Mouse (Mus musculus): ENCODE measurements at regions not wholly inside any gene's neighbourhood (a gene's known extent, or its start where the extent isn't known, plus 50 kb on each side); places are given as distances from the start of the nearest gene placed in this dataset.

GRCm38 (mm10) chr12:26817866-26818265 is 348.9 kb downstream of the Cmpk2 start:
- DNase-seq (ENCODE audit: low spot score in 2 of 2): no peak

DNA sequence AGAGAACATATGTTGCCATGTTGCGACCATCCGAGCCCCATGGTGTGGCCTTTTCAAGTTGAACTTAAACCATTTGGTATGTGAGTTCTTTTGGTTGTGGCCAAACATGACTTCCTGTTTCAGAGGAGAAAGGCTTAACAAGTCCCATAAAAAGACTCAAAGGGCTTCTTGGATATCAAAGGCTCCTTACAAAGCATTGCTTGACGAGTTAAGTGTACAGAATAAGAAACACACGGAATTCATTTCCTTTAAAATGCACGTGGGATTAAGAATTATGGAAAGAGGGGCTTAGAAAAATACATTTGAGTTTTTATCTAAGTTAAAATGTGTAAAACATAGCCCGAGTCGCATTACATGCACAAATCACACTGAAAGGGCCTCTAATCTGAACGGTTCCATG is 346.8 kb downstream of the Cmpk2 start:
- no peak for DNase-seq (ENCODE audit: low spot score in 2 of 2)
- intact Hi-C loops (cut with DNase I): no loop called here

More at GRCm38 (mm10) chr12:26817866-26818265, 348.9 kb downstream of the Cmpk2 start:
- intact Hi-C loops (cut with DNase I): no loop called here

DNA sequence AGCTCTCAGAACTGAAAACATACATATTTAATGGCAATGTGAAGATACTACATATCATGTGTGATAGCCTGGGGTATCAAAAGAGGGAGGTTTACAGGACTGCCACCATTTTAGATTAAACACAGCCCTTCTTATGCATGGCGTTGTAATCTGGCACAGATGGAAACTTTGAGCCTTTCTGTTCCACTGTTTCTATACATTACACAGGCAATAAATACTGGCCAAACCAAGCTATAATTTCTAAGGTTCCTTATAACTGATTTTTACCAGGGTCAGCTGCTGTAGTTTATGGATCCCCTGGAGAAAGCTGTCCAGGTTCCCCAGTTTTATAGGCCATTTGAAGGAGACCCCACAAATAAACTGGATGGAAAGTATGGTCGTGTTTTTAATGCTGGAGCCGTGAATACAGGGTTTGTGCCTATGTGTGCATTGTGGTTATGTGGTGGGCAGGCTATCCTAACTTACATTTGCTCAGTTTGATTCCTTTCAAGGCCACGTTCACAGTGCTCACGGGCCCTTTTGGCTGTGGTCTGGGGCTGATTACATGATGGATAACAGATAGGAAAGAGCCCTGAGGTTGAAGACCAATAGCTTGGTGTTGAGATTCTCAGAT is 341.7 kb downstream of the Cmpk2 start:
- no peak for DNase-seq (ENCODE audit: low spot score in 2 of 2)
- intact Hi-C loops (cut with DNase I): no loop called here

DNA sequence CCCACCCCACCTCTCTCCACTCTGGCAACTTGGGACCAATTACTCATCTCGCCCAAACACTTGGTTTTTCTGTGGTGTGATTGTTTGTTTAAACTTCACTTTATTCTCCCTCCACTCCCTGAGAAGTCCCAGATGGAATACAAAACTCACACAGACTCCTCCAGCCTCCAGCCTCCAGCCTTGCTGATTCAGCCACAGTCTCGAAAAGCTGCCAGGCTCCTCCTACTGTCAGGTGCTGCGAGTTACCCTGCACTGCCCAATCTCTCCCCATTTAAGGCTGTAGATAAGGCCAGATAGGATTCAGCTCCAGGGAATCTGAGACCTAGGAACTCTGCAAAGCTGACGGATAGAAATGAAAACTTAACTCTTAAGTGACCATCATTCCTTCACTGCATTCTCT is 340.7 kb downstream of the Cmpk2 start:
- peak; percentile 18 to 26 for DNase-seq (ENCODE audit: low spot score in 2 of 2)

GRCm38 (mm10) chr12:26802542-26802941 is 333.5 kb downstream of the Cmpk2 start:
- no peak for DNase-seq (ENCODE audit: low spot score in 2 of 2)
- intact Hi-C loops (cut with DNase I): no loop called here

More for the DNA sequence above, 340.7 kb downstream of the Cmpk2 start:
- intact Hi-C loops (cut with DNase I): no loop called here

GRCm38 (mm10) chr12:26799310-26799709 is 330.3 kb downstream of the Cmpk2 start:
- intact Hi-C loops (cut with DNase I): no loop called here
- DNase-seq (ENCODE audit: low spot score in 2 of 2): no peak

DNA sequence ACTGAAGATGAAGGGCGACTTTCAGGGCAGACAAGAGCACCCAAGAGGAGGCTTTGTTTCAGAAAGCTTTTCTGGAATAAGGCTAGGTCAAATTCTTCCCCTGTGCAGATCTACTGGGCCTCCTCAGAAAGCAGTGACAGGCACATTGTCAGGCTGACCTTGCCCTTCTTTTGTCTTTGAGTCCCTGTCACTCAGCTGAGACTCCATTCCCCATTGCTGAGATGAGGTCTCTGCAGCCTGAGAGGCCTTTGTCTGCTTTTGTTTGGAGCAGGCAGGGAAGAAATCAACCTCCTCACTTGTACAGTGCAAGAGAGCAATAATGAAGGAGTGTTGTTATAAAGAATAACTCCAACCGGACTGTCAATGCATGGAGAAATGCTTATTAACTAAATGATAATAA is 327.4 kb downstream of the Cmpk2 start:
- intact Hi-C loops (cut with DNase I): no loop called here
- DNase-seq (ENCODE audit: low spot score in 2 of 2): no peak

DNA sequence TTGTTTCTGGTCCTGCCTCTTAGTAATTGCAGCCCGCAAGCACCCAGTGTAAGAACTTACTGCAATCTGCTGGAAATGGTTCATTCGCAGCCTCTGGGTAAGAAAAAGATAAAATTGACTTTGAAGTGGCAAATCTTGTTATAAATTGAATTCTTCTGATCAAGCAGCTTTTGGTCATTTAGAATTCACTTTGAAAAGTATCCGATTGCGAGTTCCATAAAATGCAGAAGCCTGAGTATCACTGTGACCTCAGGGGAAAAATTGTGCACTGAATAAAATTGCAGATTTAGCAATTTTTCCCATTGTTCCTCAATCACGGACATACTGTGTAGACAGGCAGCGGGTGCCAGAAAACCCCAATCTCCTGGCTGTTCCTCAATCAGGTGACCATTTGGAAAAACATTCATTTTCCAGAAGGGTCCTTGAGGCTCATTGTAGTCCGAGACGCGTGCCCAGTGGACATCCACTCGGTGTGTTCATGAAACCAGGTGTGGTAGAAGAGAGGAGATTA is 320.4 kb downstream of the Cmpk2 start:
- DNase-seq (ENCODE audit: low spot score in 2 of 2): no peak
- intact Hi-C loops (cut with DNase I): no loop called here

DNA sequence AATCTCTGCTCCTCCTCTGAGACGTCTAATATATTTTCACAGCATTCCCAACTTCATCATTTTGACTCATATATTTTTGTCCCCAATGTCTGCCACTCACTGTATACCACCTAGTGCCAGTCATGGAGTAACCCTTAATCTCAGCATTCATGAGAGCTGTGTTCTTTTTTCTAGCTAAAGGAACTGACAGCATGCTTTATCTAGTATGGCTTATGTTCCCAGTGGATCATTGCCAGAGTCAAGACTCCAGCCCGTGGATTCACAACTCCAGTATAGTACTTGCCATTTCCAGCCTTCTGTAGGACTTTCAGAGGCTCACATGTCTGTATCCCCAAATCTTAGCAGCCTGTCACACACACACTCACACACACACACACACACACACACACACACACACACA is 316.5 kb downstream of the Cmpk2 start:
- DNase-seq (ENCODE audit: low spot score in 2 of 2): no peak
- intact Hi-C loops (cut with DNase I): no loop called here

GRCm38 (mm10) chr12:26784426-26784825 is 315.4 kb downstream of the Cmpk2 start:
- intact Hi-C loops (cut with DNase I): no loop called here

GRCm38 (mm10) chr12:26783800-26784199 is 314.8 kb downstream of the Cmpk2 start:
- DNase-seq (ENCODE audit: low spot score in 2 of 2): no peak
- intact Hi-C loops (cut with DNase I): no loop called here

More at GRCm38 (mm10) chr12:26784426-26784825, 315.4 kb downstream of the Cmpk2 start:
- DNase-seq (ENCODE audit: low spot score in 2 of 2): no peak

GRCm38 (mm10) chr12:26781537-26781936 is 312.5 kb downstream of the Cmpk2 start:
- intact Hi-C loops (cut with DNase I): no loop called here

DNA sequence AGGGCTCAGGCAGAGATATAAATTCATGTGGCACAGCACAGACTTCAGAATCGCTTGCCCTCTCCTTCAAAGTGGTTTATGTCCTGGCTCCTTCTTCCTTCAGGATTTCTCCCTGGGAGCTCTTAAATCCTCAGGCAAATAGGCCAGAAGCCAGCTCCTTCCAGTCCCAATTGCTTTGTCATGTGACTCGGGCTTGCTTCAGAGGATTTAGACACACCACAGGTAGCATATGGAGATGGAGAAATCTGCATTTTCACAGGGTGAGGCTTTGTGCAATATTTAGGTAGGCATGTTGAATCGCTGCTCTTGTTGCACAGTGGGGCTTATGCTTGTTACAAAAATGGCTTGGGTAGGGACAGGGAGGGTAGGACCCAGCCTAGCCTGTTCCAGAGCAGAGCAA is 309.8 kb downstream of the Cmpk2 start:
- intact Hi-C loops (cut with DNase I): no loop called here
- no peak for DNase-seq (ENCODE audit: low spot score in 2 of 2)

More at GRCm38 (mm10) chr12:26781537-26781936, 312.5 kb downstream of the Cmpk2 start:
- DNase-seq (ENCODE audit: low spot score in 2 of 2): peak; percentile 72 to 81

GRCm38 (mm10) chr12:26776986-26777385 is 308.0 kb downstream of the Cmpk2 start:
- intact Hi-C loops (cut with DNase I): no loop called here
- DNase-seq (ENCODE audit: low spot score in 2 of 2): no peak

DNA sequence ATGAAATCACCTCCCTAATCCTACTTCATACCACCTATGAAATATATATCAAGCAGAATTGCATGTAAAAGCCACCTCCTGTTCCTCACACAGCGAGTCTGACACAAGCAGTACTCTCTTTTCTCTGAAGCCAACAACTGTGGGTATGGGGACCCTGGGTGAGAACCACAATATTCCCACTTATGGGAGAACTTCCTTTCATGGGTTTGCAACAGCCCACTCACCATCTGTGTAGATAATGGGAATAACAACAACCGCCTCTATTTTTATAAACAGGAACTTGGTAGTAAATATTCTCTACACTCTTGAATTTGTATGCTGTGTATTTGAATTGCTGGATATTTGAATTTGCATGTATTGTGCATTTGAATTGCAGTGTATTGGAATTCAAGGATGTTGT is 305.0 kb downstream of the Cmpk2 start:
- DNase-seq (ENCODE audit: low spot score in 2 of 2): no peak
- intact Hi-C loops (cut with DNase I): no loop called here

- intact Hi-C loops (cut with DNase I): no loop called here
- DNase-seq (ENCODE audit: low spot score in 2 of 2): no peak
These were observed 302.0 kb downstream of the Cmpk2 start for GRCm38 (mm10) chr12:26770753-26771583.

DNA sequence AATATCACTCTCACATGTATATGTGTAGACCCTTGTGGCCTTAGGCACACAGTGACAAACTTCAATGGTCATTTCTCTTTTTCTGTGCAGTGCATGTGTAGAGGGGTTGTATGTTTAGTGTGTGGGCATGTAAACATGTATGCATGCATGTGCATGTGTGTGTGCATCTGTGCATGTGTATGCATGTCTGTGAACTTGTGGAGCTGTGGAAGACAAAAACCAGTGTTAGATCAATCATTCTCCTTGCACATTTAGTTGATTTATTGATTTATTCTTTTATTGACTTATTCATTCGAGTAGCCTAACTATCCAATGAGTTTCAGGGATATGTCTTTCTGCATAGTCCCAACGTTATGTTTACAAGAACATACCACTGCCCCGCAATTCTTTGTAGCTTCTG is 298.5 kb downstream of the Cmpk2 start:
- intact Hi-C loops (cut with DNase I): no loop called here
- DNase-seq (ENCODE audit: low spot score in 2 of 2): no peak

GRCm38 (mm10) chr12:26758657-26759325 is 289.8 kb downstream of the Cmpk2 start:
- intact Hi-C loops (cut with DNase I): no loop called here
- DNase-seq (ENCODE audit: low spot score in 2 of 2): no peak

DNA sequence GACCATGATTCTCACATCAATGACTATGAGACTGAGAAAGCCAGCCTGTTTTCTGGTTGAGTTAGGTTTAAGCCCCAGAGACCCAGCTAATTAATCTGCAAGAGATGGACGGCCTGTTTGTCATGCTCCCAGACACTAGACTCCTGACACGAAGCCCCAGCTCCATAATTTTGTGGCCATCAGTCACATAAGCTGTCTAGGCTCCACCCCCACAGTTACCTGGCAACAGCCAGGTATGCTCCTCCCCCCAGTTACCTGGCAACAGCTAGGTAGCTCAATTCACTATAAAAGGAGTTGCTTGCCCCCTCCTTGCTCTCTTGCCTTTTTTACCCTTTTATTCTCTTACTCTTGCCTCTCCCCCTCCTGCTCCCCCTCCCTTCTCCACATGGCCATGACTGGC is 287.3 kb downstream of the Cmpk2 start:
- intact Hi-C loops (cut with DNase I): no loop called here
- no peak for DNase-seq (ENCODE audit: low spot score in 2 of 2)

GRCm38 (mm10) chr12:26754611-26755010 is 285.6 kb downstream of the Cmpk2 start:
- DNase-seq (ENCODE audit: low spot score in 2 of 2): no peak
- intact Hi-C loops (cut with DNase I): no loop called here

DNA sequence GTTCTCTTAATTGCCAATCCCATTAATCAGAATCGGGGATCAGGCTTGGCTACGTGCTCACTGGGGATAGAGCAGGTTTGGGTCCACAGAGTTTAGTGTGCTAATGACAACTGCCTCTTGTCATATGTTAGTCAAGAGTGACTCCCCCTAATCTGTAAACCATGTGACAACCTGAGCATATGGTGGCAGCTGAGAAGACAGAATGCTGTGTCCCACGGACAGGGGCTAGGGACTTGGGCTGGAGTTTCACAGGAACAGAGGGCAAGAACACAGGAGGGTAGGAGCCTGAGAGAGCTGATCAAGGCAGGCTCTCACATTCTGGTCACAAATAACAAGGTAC is 265.5 kb downstream of the Cmpk2 start:
- no peak for DNase-seq (ENCODE audit: low spot score in 2 of 2)
- intact Hi-C loops (cut with DNase I): no loop called here

All from left cerebral cortex, postnatal 36 days (tissue).